Mouse (Mus musculus): ENCODE measurements at regions not wholly inside any gene's neighbourhood (a gene's known extent, or its start where the extent isn't known, plus 50 kb on each side); places are given as distances from the start of the nearest gene placed in this dataset.

GRCm38 (mm10) chr7:124671117-124671516, 688.4 kb downstream of the Hs3st4 start:
- in situ Hi-C loops (cut with MseI, MboI), result no loop called here

- in situ Hi-C loops (cut with MseI, MboI), result no loop called here
Observed at GRCm38 (mm10) chr7:124676854-124677515, 694.3 kb downstream of the Hs3st4 start.

GRCm38 (mm10) chr7:124680561-124680960, 697.9 kb downstream of the Hs3st4 start:
- in situ Hi-C loops (cut with MseI, MboI), result no loop called here

- in situ Hi-C loops (cut with MseI, MboI), result no loop called here
Observed at GRCm38 (mm10) chr7:124681212-124681611, 698.5 kb downstream of the Hs3st4 start.

GRCm38 (mm10) chr7:124681820-124682219, 699.2 kb downstream of the Hs3st4 start:
- in situ Hi-C loops (cut with MseI, MboI), result no loop called here

- in situ Hi-C loops (cut with MseI, MboI), result no loop called here
Observed at GRCm38 (mm10) chr7:124685424-124685823, 702.8 kb downstream of the Hs3st4 start.

GRCm38 (mm10) chr7:124704163-124704824, 721.6 kb downstream of the Hs3st4 start:
- in situ Hi-C loops (cut with MseI, MboI), result no loop called here

GRCm38 (mm10) chr7:124707143-124707542, 724.5 kb downstream of the Hs3st4 start:
- in situ Hi-C loops (cut with MseI, MboI), result no loop called here

- in situ Hi-C loops (cut with MseI, MboI), result no loop called here
Observed at GRCm38 (mm10) chr7:124708771-124709485, 726.3 kb downstream of the Hs3st4 start.

- in situ Hi-C loops (cut with MseI, MboI), result no loop called here
Observed at GRCm38 (mm10) chr7:124720927-124721326, 723.5 kb upstream of the Kdm8 start.

- in situ Hi-C loops (cut with MseI, MboI), result no loop called here
Observed at GRCm38 (mm10) chr7:124742086-124742485, 702.4 kb upstream of the Kdm8 start.

- in situ Hi-C loops (cut with MseI, MboI), result no loop called here
Observed at GRCm38 (mm10) chr7:124746321-124746720, 698.2 kb upstream of the Kdm8 start.

GRCm38 (mm10) chr7:124748396-124748795, 696.1 kb upstream of the Kdm8 start:
- in situ Hi-C loops (cut with MseI, MboI), result no loop called here

GRCm38 (mm10) chr7:124759084-124759483, 685.4 kb upstream of the Kdm8 start:
- in situ Hi-C loops (cut with MseI, MboI), result no loop called here

- in situ Hi-C loops (cut with MseI, MboI), result loop anchor here (25.0 kb wide), 1 partner anchor 641 kb away; no protein-coding TSS in a partner anchor
Observed at GRCm38 (mm10) chr7:124777822-124778221, 666.7 kb upstream of the Kdm8 start.

GRCm38 (mm10) chr7:124782816-124783215, 661.7 kb upstream of the Kdm8 start:
- in situ Hi-C loops (cut with MseI, MboI), result loop anchor here (25.0 kb wide), 1 partner anchor 646 kb away; no protein-coding TSS in a partner anchor

GRCm38 (mm10) chr7:124784995-124785394, 659.5 kb upstream of the Kdm8 start:
- in situ Hi-C loops (cut with MseI, MboI), result loop anchor here (25.0 kb wide), 1 partner anchor 648 kb away; no protein-coding TSS in a partner anchor

GRCm38 (mm10) chr7:124785896-124786295, 658.6 kb upstream of the Kdm8 start:
- in situ Hi-C loops (cut with MseI, MboI), result loop anchor here (25.0 kb wide), 1 partner anchor 649 kb away; no protein-coding TSS in a partner anchor

GRCm38 (mm10) chr7:124788781-124789180, 655.7 kb upstream of the Kdm8 start:
- in situ Hi-C loops (cut with MseI, MboI), result loop anchor here (25.0 kb wide), 1 partner anchor 651 kb away; no protein-coding TSS in a partner anchor

GRCm38 (mm10) chr7:124803101-124803500, 641.4 kb upstream of the Kdm8 start:
- in situ Hi-C loops (cut with MseI, MboI), result no loop called here

- in situ Hi-C loops (cut with MseI, MboI), result no loop called here
Observed at GRCm38 (mm10) chr7:124834692-124835091, 609.8 kb upstream of the Kdm8 start.

GRCm38 (mm10) chr7:124836531-124836930, 607.9 kb upstream of the Kdm8 start:
- in situ Hi-C loops (cut with MseI, MboI), result no loop called here

All from mouse trophoblast stem cell (cell line).